Mouse (Mus musculus): ENCODE measurements around the gene Nudt8.

Nudt8 gene

GRCm38 (mm10) chr19:3988066-3988465 is 12.3 kb upstream of the Nudt8 start:
- DNase-seq (ENCODE audit: low spot score in 2 of 2) = no peak

DNA sequence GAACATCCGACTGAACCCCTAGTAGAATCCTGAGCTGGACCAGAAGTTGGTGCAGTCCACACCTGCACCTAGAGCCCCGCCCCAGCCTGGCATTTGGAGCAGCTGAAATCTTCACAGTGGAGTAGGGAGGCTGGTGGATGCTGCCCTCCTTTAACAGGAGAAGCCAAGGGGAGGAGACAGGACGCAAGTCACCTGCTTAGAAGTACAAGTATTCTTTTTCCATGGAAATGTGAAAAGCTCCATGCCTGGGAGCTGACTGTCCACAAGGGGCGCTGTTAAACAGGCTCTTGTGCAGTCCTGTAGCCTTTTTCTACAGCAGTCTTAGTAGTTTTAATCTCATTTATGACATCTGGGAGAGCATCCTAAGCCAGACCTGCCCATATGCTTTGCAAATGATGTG is 11.6 kb upstream of the Nudt8 start:
- DNase-seq (ENCODE audit: low spot score in 2 of 2) = no peak

DNA sequence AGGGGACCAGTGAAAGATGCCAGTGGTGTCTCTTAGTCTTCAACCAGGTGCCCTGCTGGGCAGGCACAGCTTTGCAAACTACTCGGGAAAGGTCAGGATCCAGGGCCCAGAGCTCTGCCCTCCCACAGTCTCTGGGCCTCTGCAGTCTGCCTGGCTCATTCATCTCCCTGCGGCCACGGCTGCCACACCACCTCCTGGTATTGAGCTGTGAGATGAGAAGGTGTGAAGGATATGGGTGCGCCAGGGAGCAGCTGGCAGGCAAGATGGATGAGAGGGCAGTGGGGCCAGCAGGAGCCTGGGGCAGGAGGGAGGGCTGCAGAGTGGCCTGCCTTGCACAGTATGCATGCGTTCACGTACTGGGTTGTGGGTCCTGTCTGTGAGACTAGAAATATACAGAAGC is 9.6 kb upstream of the Nudt8 start:
- DNase-seq (ENCODE audit: low spot score in 2 of 2) = no peak

DNA sequence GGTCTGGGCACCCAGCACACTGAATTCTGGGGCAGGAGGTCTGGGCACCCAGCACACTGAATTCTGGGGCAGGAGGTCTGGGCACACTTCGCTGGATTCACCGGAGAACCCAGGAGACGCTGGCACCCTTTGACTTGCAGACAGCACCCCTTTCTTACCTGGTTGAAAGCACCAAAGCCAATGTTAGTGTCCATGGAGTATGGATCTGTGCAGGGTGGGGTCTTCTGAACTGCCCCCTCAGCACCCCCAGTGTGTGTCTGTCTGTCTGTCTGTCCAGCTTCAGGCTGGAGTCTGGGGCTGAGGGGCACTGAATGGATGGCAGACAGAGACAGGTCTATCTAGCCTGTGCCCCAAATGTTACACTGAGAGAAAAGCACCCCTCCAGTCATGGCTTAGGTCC is 8.8 kb upstream of the Nudt8 start:
- no peak for DNase-seq (ENCODE audit: low spot score in 2 of 2)

- no peak for DNase-seq (ENCODE audit: low spot score in 2 of 2)
Measured at GRCm38 (mm10) chr19:3991966-3992365, 8.4 kb upstream of the Nudt8 start.

- DNase-seq (ENCODE audit: low spot score in 2 of 2) = no peak
Measured at GRCm38 (mm10) chr19:3992416-3992815, 8.0 kb upstream of the Nudt8 start, which contains the start of gene Tbx10. TSS of gene Tbx10 (plus strand) at chr19:3992752.

DNA sequence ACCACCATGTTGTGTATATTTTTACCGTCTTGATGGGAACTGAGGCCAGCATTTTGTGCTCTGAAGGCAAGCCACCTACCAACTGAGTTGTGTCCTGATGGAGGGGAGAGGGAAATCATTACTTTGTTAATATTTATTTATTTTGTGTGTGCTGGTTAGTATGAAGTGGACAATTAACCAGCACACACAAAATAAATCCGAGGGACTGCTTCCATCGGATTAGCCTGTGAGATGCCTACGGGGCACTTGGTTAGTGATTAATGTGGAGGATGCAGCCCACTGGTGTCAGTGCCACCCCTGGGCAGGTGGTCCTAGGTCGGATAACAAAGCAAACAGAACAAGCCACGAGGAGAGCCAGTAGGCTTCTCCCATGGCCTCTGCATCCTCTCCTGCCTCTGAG is 5.4 kb upstream of the Nudt8 start:
- no peak for DNase-seq (ENCODE audit: low spot score in 2 of 2)

- DNase-seq (ENCODE audit: low spot score in 2 of 2) = no peak
Measured at GRCm38 (mm10) chr19:3995505-3995904, 4.9 kb upstream of the Nudt8 start.

GRCm38 (mm10) chr19:3996106-3996505 is 4.3 kb upstream of the Nudt8 start:
- DNase-seq (ENCODE audit: low spot score in 2 of 2) = no peak

DNA sequence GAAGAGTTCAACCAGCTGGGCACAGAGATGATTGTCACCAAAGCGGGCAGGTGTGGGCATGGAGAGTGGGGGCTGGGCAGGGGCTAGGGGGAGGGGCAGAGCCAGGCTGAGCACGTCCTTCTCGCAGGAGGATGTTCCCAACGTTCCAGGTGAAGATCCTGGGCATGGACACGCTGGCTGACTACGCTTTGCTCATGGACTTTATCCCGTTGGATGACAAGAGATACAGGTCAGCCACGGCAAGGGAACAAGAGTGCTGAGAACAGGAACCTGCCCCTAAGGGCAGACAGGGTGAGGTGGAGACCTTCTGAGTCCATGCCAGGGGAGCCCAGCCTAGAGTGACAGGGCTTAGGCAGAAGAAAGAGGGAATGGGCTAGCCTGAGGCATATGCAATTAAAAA is 3.6 kb upstream of the Nudt8 start:
- DNase-seq (ENCODE audit: low spot score in 2 of 2) = no peak

- DNase-seq (ENCODE audit: low spot score in 2 of 2) = no peak
Measured at GRCm38 (mm10) chr19:3997231-3997630, 3.1 kb upstream of the Nudt8 start.

- no peak for DNase-seq (ENCODE audit: low spot score in 2 of 2)
Measured at GRCm38 (mm10) chr19:3998335-3998734, 2.0 kb upstream of the Nudt8 start.

DNA sequence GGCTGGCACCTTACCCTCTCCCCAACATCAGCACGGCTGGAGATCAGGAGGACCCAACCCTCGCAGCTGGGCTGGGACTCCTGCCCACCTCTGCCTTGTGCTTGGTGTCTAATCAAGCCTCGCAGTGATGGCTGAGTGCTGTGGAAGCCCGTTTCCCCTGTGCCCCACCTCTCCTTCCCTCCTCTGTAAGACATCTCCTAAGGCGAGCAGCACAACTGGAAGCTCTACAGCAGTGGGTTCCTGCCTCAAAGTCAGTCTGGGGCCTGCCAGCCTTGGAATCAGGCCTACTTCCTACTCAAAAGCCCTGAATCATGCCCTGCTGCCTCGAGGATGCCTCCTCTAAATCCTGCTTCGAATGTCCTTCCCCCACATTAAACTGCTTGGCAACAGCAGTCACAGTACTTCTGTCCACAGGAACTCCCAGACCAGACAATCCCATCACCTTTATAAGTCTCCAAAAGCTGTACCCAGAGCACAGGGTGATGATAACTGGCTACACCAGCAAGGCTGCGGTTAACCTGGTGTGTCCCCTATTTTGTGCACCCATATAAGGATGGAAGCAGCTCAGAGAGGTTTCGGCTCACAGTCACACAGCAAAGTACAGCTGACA is 1.2 kb upstream of the Nudt8 start:
- no peak for DNase-seq (ENCODE audit: low spot score in 2 of 2)

- DNase-seq (ENCODE audit: low spot score in 2 of 2) = no peak
Measured at GRCm38 (mm10) chr19:4000949-4001525, 657 bp downstream of the Nudt8 start.

DNA sequence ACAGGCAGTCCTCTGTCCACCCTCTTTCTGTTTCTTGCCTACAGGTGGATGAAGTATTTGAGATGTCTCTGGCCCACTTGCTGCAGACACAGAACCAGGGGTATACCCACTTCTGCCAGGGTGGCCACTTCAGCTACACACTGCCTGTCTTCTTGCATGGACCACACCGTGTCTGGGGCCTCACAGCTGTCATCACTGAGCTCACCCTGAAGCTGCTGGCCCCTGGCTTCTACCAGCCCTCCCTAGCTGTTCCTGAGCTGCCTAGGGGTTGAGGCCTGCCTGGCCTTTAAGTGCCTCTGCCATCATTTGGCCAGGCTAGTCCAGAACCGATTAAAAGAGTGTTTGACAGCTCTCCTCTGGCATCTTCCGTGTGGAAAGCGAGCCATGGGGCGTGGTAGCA is 1.4 kb downstream of the Nudt8 start:
- no peak for DNase-seq (ENCODE audit: low spot score in 2 of 2)

DNA sequence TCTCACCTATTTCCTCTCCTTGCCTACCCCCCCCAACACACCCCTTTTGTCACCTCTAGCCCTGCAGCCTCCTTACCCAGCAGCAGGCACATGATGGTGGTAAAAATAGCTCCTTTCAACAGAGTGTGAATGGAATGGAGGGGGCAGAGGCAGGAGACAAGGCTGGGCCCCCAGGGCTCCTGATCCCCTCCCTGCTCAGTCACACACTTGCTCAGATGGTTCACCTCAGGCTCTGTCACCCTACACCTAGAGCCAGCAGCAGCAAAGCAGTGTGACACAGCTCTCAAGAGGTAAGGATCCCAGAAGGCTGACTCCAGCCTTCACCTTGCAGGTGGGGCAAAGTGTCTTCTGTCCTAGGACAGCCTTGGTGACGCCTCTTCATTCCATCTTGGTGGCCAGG is 2.7 kb downstream of the Nudt8 start, which contains the start of gene Doc2g:
Gene Doc2g (plus strand): TSS at position 202 of the 400 bp plus-strand sequence.
- no peak for DNase-seq (ENCODE audit: low spot score in 2 of 2)

DNA sequence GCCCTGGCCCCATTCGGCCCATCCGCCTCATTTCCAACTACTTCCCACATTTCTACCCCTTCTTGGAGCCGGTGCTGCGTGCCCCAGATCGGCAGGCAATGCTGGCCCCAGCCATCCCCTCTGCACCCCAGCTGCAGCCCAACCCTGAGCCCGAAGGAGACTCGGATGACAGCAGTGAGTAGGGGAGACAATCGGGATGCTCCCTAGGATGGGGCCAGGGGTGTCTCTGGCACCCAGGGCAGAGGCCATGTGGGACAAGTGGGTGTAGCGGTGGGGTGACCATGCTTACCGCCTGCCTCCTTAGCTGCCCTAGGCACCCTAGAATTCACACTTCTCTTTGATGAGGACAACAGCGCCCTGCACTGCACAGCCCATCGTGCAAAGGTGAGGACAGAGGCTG is 3.3 kb downstream of the Nudt8 start:
- DNase-seq (ENCODE audit: low spot score in 2 of 2) = no peak

DNA sequence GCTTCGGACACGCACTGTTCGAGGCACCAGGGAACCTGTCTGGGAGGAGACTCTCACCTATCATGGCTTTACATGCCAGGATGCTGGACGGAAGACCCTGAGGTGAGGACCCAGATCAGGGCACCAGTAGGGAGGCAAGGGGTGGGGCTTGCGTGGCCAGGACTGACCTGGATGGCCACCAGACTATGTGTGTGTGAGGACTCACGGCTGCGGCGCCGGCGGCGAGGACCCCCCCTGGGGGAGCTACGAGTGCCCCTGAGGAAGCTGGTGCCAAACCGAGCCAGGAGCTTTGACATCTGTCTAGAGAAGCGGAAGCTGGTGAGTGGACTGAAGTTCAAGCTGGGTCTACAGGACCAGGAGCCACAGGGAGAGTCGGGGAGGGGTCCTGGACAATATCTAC is 4.0 kb downstream of the Nudt8 start:
- DNase-seq (ENCODE audit: low spot score in 2 of 2) = peak in 1 of 2 experiments; percentile 7

DNA sequence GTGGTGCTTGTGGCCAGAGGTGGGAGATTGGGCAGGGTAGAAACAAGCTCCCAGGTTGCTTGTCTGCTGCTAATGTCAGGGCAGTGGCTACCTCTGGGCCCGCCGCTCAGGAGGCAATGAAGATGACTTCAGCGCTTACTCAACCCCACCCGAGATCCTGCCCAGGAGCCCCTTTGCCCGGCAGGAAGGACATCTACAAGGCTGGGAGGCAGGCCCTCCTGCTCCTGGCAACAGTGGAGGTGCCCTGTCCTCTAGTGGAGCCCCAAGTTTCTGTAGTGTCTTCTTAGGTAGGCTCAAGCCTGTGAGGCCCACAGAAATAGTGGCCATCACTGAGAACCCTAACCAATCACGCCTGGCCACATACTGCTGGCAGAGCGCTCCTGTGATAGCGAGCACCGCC is 4.7 kb downstream of the Nudt8 start:
- DNase-seq (ENCODE audit: low spot score in 2 of 2) = peak in 1 of 2 experiments; percentile 11

GRCm38 (mm10) chr19:4005971-4006370 is 5.6 kb downstream of the Nudt8 start:
- DNase-seq (ENCODE audit: low spot score in 2 of 2) = peak in 1 of 2 experiments; percentile 5

GRCm38 (mm10) chr19:4011086-4011485 is 10.7 kb downstream of the Nudt8 start:
- DNase-seq (ENCODE audit: low spot score in 2 of 2) = no peak

- DNase-seq (ENCODE audit: low spot score in 2 of 2) = peak; percentile 97 to 98
Measured at GRCm38 (mm10) chr19:4012432-4013022, 12.1 kb downstream of the Nudt8 start, which contains the start of gene Ndufv1. TSS of gene Ndufv1 (minus strand) at chr19:4012806.

- no peak for DNase-seq (ENCODE audit: low spot score in 2 of 2)
Measured at GRCm38 (mm10) chr19:4013066-4013465, 12.7 kb downstream of the Nudt8 start.

Measured in frontal cortex, postnatal 10 days (tissue).